Mouse (Mus musculus): ENCODE measurements at regions not wholly inside any gene's neighbourhood (a gene's known extent, or its start where the extent isn't known, plus 50 kb on each side); places are given as distances from the start of the nearest gene placed in this dataset.

DNA sequence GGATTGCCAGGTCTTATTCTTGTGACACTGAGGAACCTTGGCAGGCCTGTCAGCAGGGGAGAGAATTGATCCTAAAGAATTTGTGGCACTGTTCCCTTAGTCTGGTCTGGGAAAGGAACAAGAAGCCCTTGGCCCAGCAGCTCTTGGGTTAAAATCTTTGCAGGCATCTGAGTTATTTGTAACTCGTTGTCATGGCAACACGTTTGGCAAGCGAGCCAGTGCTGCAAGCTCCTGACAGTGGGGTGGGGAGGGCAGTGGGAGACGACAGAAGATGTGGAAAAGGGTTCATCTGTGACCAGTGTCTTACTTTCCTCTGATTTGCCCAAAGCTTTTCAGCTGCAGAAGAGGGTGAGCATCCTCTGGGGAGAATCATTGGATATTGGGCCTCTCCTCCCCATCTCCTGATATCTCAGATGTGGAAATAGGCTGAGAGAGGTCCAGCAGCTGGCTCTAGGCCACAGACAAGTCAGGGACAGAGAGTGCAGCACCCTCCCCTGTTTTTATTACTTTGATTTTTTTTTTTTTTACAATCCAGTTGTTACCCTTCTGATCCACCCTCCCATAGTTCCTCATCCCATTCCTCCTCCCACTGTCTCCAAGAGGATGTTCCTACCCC is 92.4 kb upstream of the Huwe1 start:
- DNase-seq (ENCODE audit: extremely low spot score, low spot score) = peak; percentile 13

Measured in neural tube, embryonic 10.5 days (tissue).